Mouse (Mus musculus) ES-Bruce4 (cell line): ENCODE results near the gene Adam17.

ENCODE experiments used
- CTCF ChIP-seq: IDR thresholded peaks from one replicate; pipeline ENCODE4 v1.8.1; 2011; ENCODE audit warnings: low read depth, low read length
- EP300 ChIP-seq: IDR thresholded peaks from 2 replicates; pipeline ENCODE4 v1.6.1; 2011; ENCODE audit warnings: low read depth, low read length; ENCODE audit not compliant: insufficient read depth
- POLR2A ChIP-seq: IDR thresholded peaks from one replicate; pipeline ENCODE4 v1.8.1; 2011; ENCODE audit warnings: low read length; ENCODE audit not compliant: insufficient read depth

GRCm38 (mm10) chr12:21410620-21411019 is 37.2 kb upstream of the Adam17 start:
- no peak for TF ChIP-seq CTCF
- TF ChIP-seq EP300 = no peak
- no peak for TF ChIP-seq POLR2A
